Mouse (Mus musculus) thymus, postnatal 4 days (tissue): ENCODE measurements at regions not wholly inside any gene's neighbourhood (a gene's known extent, or its start where the extent isn't known, plus 50 kb on each side); places are given as distances from the start of the nearest gene placed in this dataset.
A peak's percentile ranks its signal among the peaks of the same experiment; 100 is the strongest.

Experiments used
- DNase-seq: peaks from one replicate; pipeline ENCODE4 v3.0.0; 2021

GRCm38 (mm10) chr12:42987018-42987606 lies 1223.0 kb downstream of the Dnajb9 start:
- DNase-seq = no peak

DNA sequence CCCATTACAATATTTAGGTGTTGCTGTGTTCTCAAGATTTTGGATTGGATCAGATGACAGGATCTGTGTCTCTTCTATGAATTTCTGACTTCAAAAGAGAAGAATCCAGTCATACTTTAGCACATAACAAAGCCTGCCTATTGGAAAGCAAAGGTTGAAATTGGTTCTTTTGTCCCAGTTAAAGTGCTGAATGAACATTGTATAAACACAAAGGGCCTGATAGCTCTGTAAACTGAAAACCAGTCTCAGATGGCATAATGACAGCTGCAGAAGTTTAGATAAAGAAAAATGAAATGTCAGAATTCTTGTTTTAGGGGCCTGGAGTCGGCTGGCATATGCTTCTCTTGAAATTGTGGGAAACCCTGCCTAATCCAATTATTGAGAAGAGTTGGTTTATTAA lies 1223.6 kb downstream of the Dnajb9 start:
- DNase-seq = no peak

GRCm38 (mm10) chr12:42986096-42986495 lies 1224.0 kb downstream of the Dnajb9 start:
- DNase-seq = no peak

DNA sequence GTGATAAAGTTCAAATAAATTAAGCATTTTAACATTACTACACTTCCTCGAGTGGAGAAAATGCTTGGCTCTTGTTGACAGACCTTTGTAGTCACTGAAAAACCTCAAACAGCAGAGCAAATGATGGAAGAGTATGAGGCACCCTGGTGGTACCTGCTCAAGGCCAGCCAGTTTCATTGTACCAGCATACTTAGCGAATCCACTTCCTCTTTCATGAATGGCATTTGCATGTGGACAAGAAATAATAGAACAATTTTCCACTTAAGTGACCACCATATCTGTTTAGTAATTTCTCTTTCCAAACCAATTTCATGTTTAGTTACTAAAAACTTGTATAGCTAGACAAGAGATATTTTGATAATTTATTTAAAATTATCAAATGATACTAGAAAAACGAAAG lies 1231.3 kb downstream of the Dnajb9 start:
- DNase-seq = no peak

DNA sequence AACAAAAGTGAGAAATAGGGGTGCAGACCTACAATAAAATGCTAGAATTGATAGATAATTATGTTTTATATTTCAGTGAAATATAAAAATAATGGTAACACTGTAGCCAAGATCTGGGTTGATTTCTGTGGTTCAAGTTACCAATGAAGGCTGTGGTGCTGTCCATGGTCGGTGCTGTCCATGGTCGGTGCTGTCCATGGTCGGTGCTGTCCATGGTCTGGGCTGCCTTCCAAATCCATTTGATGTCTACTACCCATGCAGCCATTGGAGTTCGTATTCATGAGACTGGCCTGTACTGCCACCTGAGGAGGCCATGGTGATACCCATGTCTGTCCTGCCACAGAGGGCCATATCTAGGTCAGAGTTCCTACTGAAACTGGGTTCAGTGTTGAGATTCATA lies 1237.4 kb downstream of the Dnajb9 start:
- peak; percentile 6 for DNase-seq

DNA sequence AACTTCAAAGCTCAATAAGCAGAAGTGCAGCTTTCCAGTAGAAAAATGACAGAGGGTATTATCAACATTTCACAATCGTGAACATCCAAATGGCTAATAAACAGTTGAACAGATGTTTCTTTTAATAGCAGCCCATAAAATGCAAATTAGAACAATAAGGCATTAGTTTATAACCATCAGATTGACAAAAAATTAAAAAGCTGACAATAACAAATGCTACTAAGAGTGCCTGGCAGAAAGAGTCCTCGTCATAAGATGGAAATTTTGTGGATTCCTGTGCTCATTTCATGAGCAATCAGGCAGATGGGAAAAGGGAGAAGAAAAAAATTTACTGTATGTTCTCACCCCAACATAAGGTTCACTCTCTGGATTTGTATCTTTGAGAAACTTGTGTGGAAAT lies 1248.6 kb downstream of the Dnajb9 start:
- DNase-seq = no peak

DNA sequence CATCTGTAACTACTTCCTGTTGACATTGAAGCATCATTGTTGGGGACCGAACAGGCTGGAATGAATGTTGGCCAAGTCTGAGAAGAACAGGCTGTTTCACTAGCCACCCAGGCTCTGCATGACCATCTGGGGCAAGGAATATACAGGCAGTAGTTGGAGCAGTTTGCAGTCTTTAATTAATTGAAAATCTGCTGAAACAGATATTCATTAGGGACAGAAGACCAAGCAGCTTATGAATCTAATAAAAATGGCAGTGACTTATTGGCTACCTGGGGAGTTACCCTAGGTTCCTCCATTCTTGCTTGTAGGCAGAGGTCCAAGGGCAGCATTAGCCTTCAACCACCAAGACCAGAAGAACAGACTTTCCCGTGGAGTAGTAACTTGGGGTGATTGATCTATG lies 1262.2 kb downstream of the Dnajb9 start:
- no peak for DNase-seq

- DNase-seq = no peak
Measured at GRCm38 (mm10) chr12:42914374-42914773, 1295.8 kb downstream of the Dnajb9 start.
